Mouse (Mus musculus) megakaryocyte progenitor cell, adult 5-6 weeks (primary cell): ENCODE measurements at regions not wholly inside any gene's neighbourhood (a gene's known extent, or its start where the extent isn't known, plus 50 kb on each side); places are given as distances from the start of the nearest gene placed in this dataset.

ENCODE experiments used
- ATAC-seq: replicated peaks from 2 replicates; pipeline ENCODE4 v1.8.0; 2016; ENCODE audit warnings: mild to moderate bottlenecking, moderate TSS enrichment, inconsistent platforms; ENCODE audit not compliant: poor library complexity

DNA sequence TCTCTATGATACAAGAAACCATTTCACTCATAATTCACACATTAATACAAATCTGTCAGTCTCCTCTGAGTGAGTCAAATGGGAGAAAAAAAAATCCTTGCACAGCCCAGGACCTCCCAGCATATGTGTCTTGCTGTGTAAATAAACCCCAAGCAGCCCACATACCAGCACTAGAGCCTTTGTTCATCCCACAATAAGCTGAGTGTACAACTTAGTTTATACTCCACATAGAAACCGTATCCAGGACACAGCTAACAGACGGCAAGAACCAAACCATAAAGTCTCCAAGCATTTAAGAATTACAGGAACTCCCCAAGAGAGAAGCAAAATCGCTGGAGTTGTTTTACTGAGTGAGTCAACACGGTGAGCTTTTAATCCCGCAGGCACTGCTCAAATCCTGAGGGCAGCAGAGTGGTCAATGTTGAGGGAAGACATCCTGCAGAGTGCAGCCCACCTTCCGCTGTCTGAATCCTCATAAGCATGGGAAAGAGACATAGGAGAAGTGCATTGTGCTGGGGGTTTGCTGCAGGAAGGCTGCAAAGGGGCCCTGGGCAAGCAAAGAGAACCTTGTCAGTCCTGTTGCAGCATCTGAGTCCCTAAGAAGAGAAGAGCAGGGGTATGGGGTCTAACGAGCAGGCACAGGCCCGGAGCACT is 436.4 kb downstream of the Tns3 start:
- ATAC-seq, result no peak

- ATAC-seq, result no peak
Measured at GRCm38 (mm10) chr11:8224366-8224765, 440.0 kb downstream of the Tns3 start.

DNA sequence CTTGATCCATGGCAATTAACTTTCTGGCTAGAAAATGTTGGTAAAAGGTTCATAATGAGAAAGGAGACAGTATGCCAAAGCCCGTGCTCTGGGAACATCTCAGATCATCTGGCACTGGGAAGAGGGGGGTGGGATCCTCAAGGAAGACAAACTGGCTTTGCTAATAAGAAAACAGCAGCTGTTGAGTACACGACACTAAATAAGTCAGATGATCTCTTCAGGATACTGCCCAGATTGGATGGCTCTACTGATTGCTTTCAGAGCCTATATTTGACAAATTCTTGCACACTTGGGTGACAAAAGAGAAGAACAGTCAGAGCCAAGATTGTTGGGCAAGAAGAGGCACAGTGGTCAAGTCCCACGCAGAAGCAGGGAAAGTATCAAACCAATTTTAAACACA is 443.7 kb downstream of the Tns3 start:
- no peak for ATAC-seq

DNA sequence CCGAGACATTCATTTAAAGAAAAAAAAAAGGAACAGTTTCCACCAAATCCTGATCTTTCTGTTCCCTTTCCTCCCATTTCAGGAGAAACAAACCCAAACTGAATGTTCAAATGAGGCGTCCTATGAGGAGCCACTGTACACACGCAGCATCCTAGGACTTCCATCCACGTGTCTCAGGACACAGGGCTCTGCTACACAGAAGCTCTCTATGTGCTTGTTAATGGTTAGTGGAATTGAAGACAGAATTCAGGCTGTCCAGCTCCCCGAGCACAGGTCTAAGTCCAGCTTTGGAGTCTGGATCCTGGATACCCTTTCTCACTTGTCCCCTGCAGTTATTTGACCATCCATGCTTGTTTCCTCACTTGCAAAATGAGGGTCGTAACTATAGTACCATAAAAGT is 444.4 kb downstream of the Tns3 start:
- no peak for ATAC-seq

- ATAC-seq, result no peak
Measured at GRCm38 (mm10) chr11:8215634-8216033, 448.7 kb downstream of the Tns3 start.

DNA sequence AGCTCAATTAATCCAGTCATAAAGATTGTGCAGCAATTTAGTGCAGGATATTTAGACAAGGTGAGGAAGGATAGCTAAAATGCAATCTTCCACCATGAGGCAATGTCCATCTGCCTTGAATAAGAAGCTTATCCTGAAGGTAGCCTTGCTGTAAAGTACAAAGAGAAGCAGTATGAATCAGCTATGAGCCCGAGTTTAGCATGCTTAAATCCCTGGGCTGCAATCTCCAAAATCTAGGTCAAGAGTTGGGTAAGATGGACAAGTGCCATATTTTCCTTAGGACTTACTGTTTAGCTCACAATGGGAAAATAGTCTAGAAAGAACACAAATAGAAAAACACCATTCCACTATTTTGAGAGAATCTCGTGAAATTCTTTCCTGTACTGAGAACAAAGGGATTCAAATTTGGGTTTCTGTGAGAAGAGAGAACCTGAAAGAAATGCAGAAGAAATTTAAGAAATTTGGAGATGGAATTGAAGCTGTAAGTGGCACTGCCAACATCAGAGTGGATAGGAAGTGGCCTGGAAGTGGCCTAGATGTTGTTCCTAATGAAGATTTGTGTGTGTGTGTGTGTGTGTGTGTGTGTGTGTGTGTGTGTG is 449.9 kb downstream of the Tns3 start:
- no peak for ATAC-seq

DNA sequence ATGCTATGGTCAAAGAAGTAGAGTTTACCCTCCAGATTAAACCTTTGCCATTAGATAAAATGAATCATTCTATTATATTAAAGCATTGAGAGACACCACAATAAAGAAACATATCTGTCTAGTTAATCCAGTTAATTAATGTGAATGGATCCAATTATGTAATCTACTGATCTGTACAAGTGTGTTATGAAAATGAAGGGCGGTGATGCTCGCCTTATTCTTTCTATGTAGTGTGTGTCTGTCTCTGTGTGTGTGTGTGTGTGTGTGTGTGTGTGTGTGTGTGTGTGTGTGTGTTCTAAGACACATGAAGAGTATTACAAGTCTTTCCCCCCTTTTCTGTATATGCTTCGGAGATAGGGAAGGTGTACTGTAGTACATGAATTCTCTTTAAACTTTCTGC is 451.2 kb downstream of the Tns3 start:
- ATAC-seq, result no peak

DNA sequence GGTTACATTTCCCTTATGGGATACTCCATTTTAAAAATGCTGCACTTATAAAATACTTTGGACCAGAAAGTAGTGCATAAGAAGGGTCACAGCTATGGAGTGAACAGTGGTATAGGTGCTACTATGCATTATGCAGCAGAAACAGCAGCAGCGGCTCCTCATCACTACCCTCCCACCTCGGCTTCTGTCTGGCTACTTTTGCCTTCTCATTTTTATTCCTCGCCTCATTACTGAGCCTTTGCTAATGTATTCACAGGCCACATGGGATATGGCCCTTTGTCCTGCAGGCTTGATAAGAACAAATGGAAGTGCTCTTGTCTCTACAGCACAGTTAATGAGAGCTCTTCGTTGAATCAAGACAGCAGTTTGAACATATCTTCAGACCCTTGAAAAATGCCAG is 451.6 kb downstream of the Tns3 start:
- no peak for ATAC-seq

DNA sequence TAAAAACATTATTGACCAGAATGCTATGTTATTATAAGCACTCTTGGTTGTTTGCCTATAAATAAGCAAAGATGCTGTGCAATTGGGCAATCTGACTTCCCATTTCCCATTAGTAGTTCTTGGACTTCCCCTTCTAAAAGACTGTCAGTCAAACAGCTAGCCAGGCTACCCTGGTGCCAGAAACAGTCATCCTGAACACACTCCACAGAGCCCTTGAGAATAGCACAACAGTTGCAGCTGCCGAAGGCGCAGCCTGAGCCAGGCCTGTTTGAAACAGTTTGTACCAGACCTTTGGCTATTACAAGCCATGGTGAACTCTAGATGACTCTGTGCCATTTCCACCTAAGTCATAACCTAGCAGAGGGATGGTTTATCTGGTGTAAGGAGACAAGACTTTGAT is 455.3 kb downstream of the Tns3 start:
- ATAC-seq, result no peak

DNA sequence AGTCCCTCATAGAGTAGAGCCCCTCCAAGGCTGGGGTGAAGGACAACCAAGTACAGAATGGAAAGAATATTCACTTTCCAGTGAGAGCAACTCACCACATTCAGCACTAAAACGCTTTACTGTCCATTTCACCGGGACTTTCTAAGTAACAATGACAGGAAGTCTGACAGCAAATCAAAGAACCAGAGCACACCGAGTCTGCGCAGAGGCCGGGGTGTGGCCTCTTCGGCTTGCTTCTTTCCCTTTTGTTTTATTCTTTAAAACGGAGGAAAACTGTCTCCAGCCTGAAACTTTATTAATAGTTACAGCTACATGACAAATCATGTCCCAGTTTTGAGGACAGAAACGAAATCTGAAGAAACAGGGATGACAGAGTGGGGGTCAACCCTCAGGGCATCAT is 465.0 kb downstream of the Tns3 start:
- no peak for ATAC-seq
